Comparison of ENCODE assay signal across 21 mouse cellular contexts in genomic region chr13:82912859-82913258, GRCm38 (mm10).
DNase-seq lines count a peak whose midpoint lies in the region; TF ChIP-seq lines count a peak whose summit lies in the region.
"Had no signal": no experiment of that assay in that cellular context is flagged by ENCODE, and none has a peak within 500 bp of the region (broad histone marks: within the 10 kb centered on the region; RNA-seq: fewer than 3 reads in every experiment).

No protein-coding gene starts in this region.

- H3K4me3 ChIP-seq in left cerebral cortex, adult 2 months, result no peak overlapping the region
- H3K4me3 ChIP-seq: forebrain, embryonic 10.5 days; forebrain, embryonic 13.5 days; heart, adult 2 months; heart, embryonic 10.5 days; heart, embryonic 13.5 days; hindbrain, embryonic 12.5 days had no signal

- intact Hi-C loops in left cerebral cortex, adult 2 months (cut with DNase I), result loop anchor here (5.0 kb wide), 1 partner anchor 34 kb away; no protein-coding TSS in a partner anchor
- intact Hi-C loops in left cerebral cortex, postnatal 36 days (cut with DNase I), result no loop called here

- no peak for TF ChIP-seq CTCF in left cerebral cortex, adult 2 months (IDR thresholded peaks at IDR 0.05)
- no peak for TF ChIP-seq CTCF in brain, embryonic 14.5 days (IDR thresholded peaks at IDR 0.05; ENCODE audit: borderline replicate concordance, extremely low read depth, insufficient read depth, insufficient read length)

- H3K27ac ChIP-seq in left cerebral cortex, adult 2 months, result peak overlapping the region; percentile 60
- H3K27ac ChIP-seq: forebrain, embryonic 10.5 days; forebrain, embryonic 13.5 days; heart, adult 2 months; heart, embryonic 10.5 days; heart, embryonic 13.5 days; hindbrain, embryonic 12.5 days had no signal

- TF ChIP-seq POLR2A in brain, embryonic 14.5 days (IDR thresholded peaks at IDR 0.05; ENCODE audit: borderline replicate concordance, extremely low read depth, insufficient read depth, insufficient read length, poor library complexity, severe bottlenecking), result no peak

- DNase-seq in left cerebral cortex, adult 2 months (ENCODE audit: extremely low spot score in 1 of 2, low spot score in 2 of 2), result no peak
- no peak for DNase-seq in left cerebral cortex, postnatal 36 days (ENCODE audit: low spot score in 2 of 2)
- DNase-seq in right cerebral cortex, adult 18-20 months, result peak; percentile 21
- no peak for DNase-seq in right cerebral cortex, postnatal 14 days
- peak; percentile 9 for DNase-seq in brain, embryonic 14.5 days (ENCODE audit: low read depth)
- DNase-seq in telencephalon, adult 2 months (ENCODE audit: low read depth, low spot score), result peak; percentile 55
- no peak for DNase-seq in lung, postnatal 4 days
- DNase-seq: adrenal gland, adult 2 months; adrenal gland, postnatal 14 days; cerebellum, adult 18-20 months; cerebellum, adult 9-10 months; cerebellum, postnatal 14 days; gastrocnemius, postnatal 25 days; heart, adult 2 months; heart, postnatal 14 days; heart, postnatal 4 days had no signal

Comparison
In these comparisons a context has a peak if more than half of its experiments do, and no peak if none do; other contexts are left out.
1. DNase-seq: peak in right cerebral cortex, adult 18-20 months (single experiment), brain, embryonic 14.5 days (single experiment) and telencephalon, adult 2 months (single experiment); none in left cerebral cortex, adult 2 months (0 of 2), left cerebral cortex, postnatal 36 days (0 of 2), right cerebral cortex, postnatal 14 days (single experiment) and lung, postnatal 4 days (0 of 2).